Mouse (Mus musculus) CD8-positive naive resting alpha-beta T cell, adult 2 months (primary cell): ENCODE data around the gene Hnf4a.

ENCODE experiments used
- DNase-seq, 2 experiments: peaks; one replicate each; pipeline ENCODE4 v3.0.0; 2022; ENCODE audit warnings: low read depth in 2 of 2, low spot score in 2 of 2

Hnf4a gene

GRCm38 (mm10) chr2:163548822-163549221 lies 42.2 kb downstream of the Hnf4a start:
- no peak for DNase-seq

DNA sequence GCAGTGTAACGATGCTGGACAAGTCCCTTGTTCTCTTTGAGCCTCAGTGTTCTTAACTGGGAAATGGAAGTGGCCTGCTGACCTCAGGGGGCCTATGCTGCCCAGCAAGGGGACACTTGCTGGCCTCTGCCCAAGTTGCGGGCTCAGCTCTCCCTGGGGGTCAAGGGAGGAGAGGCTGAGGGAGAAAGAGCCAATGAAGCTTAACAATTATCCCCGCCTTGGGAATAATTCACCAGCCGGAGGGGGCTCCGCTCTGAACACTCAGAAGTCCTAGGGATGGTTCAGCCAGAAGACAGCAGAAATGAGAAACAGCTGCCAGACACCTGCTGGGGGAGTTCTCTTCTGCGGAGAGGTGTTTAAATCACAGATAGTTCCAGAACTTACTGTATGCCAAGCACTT lies 43.2 kb downstream of the Hnf4a start:
- no peak for DNase-seq

GRCm38 (mm10) chr2:163552518-163552929 lies 45.9 kb downstream of the Hnf4a start:
- no peak for DNase-seq

- no peak for DNase-seq
These were observed 47.9 kb downstream of the Hnf4a start for GRCm38 (mm10) chr2:163554425-163554982.

DNA sequence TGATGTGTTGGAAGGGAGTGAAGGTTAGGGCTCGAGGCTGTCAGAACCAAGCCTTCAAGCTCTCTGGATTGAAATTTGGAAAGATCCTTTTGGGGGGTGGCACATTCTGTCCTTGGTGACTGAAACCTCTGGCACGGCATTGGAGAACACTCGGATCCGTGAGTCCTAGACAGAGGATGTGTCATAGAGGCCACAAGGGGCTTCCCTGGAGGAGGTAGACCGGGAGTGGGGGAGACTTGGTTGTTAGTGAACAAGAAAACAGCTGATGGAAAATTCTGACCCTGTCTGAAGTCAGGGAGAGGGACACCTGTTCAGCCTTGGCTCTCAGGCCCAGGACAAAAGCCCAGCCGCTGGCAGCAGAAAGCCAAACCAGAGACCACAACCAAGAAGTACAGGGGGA lies 48.4 kb downstream of the Hnf4a start:
- DNase-seq = no peak

GRCm38 (mm10) chr2:163555417-163555816 lies 48.8 kb downstream of the Hnf4a start:
- no peak for DNase-seq

GRCm38 (mm10) chr2:163558548-163558947 lies 51.9 kb downstream of the Hnf4a start:
- DNase-seq = no peak

DNA sequence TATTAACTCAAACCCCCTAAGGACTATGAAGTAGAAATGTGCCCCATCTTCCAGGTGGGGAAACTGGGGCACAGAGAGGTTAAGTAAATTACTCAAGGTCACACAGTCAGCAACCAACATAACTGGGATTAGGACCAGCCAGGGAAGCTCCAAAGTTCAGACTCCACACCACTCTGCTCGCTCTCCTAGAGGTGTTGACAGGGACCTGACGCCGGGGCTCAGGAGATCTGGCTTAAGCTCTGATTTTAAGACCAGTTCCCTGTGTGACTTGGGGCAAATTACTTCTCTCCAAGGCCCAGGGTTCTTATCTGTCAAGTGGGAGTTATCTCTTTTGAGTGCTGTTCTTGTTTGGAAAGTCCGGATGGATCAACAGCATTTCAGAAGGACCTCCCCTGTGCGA lies 52.6 kb downstream of the Hnf4a start:
- no peak for DNase-seq

DNA sequence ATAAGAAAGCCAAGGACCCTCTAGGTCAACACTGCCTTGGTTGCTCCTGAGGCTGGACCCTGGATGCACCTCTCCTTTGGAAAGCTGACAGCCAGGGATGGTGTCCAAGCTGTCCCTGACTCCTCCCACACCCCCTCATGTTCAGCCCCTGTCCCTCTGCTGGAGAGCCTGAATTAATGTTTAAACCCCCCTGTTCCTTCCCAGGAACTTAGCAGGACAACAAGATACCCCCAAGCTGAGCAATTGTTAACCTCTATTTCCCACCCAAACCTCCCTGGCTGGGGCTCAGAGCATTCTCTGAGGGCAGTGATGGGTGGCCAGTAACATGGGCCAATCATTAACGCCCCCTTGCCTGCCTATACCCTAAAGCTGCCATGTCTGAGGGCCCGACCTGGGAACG lies 53.6 kb downstream of the Hnf4a start:
- DNase-seq = no peak

- DNase-seq = no peak
These were observed 54.8 kb downstream of the Hnf4a start for GRCm38 (mm10) chr2:163561258-163561948.

- no peak for DNase-seq
These were observed 58.0 kb downstream of the Hnf4a start for GRCm38 (mm10) chr2:163564646-163565045.

DNA sequence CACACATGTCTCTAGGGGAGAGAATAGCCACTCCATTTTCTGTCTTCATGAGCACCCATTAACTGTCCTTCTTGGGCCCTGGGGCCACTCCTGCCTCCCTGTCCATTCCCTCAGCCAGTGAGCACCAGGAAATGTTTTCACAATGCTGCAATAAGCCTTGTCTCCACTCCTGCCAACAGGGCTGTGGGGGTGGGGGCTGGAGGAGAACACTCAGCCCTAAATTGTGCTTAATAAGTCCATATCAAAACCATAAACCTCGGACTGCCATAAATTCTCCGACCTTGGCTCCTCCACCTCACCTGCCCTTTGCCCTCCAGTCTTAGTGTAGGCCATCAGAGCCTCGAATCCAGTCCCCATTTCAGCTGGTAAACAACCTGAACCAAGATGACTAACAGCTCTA lies 67.7 kb downstream of the Hnf4a start:
- DNase-seq = no peak

- DNase-seq = no peak
These were observed 68.6 kb downstream of the Hnf4a start for GRCm38 (mm10) chr2:163575248-163575647.

DNA sequence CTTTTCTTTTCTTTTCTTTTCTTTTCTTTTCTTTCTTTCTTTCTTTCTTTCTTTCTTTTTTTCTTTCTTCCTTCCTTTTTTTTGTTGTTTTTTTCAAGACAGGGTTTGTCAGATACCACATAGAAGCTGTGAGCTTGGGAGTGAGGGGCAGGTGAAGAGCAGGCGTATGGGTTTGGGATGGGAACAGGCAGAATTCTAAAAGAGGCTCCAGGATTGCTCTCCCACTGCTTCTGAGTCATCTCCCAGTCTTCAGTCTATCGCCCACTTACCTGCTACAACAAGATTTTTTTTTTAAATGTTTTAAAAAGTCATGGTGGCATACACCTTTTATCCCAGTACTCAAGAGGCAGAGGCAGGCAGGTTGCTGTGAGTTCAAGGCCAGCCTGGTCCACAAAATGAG lies 71.4 kb downstream of the Hnf4a start:
- no peak for DNase-seq

DNA sequence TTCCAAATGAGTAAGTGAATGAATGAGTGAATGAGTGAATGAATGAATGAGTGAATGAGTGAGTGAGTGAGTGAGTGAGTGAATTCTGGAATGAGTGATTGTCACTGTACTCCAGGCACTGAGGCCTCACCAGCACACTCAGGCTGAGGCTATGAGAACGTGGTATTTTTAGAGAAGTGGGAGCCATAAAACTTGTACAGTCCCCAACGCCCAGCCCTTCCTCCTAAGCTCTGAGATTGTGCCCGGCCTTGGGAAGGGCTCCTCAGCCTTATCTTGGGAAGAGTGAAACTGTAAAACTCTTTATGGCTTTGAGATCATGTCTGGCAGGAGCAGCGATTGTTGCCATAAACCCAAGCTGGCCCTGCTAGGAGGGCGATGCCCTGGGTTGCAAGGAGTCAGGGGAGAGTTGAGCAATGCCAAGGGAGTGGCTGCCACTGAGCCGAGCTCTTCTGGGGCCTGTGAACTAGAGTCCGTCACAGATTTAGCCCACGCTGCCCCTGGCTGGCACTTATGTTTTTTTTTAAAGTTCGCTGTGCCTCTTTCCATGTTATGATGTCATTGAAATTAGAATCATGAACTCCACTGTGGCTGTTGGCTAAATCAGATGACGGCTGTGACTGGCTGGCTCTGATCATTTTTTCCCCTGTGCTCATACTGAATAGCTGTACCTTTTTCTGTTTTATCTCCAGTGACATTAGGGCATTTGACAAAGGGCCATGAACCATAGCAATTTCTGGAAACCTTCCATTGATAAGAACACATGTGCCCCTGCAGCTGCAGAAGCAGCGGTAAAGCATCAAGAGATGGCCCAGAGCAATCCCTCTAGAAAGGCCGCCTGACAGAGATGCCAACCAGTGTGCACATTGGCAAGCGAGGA lies 73.7 kb downstream of the Hnf4a start:
- no peak for DNase-seq

DNA sequence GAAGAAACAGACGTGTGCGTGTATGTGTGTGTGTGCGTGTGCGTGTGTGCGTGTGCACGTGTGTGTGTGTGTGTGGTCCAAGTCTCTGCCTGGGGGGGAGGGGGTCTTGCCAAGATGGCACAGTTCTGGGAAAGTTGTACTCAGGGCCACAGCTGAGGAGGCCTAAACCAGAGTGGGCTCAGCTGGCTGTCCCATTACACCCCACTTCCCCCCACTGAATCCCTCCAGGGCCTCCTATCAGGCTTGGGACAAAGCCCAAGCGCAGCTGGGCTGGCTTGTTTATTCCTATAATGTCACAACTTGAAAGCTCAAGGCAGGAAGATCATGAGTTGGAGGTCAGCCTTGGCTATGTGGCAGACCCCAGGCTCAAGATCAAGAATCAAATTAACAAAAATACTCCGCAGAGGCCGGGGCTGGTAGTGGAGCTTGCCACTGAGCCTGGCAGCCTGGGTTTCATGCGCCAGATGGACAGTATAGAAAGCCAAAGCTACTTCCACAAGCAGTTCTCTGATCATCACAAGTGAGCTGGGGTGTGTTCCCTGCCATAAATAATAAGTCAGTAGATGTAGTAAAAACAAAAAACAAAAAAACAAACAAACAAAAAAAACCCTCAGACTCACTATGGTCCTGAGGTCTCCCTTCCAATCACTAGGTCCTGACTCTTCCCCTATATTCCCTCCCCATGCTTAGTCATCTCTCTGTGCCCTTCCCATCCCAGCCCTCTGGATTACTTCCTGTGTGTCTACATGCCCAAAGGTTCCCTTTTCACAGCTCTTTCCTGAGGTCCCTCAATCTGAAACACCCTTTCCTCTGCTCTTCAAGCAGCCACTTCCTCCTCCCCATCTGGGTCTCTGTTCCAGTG lies 76.8 kb downstream of the Hnf4a start:
- DNase-seq = no peak

DNA sequence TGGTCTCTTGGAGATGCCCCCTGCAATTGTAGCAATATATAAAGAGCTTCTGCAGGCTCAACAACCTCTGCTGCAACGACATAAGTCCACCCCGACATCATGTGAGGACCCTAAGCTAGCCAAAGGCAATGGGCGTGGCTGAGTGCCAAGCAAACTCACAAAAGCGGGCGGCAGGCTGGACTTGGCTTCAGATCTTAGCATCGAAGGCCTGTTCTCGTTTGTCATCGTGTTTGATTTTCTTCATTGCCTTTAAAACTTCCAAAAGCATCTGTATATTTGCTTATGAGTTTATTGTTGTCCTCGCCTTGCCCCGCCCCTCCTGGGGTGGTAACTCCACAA lies 77.4 kb downstream of the Hnf4a start:
- no peak for DNase-seq

GRCm38 (mm10) chr2:163586384-163587261 lies 80.0 kb downstream of the Hnf4a start:
- peak; percentile 50 to 69 for DNase-seq

- no peak for DNase-seq
These were observed 80.9 kb downstream of the Hnf4a start for GRCm38 (mm10) chr2:163587506-163587905.

- no peak for DNase-seq
These were observed 83.6 kb downstream of the Hnf4a start for GRCm38 (mm10) chr2:163590211-163590610.
